Mouse (Mus musculus) thymus, postnatal 14 days (tissue): ENCODE results near the gene Ppp1ca.

Experiments
- DNase-seq: peaks from one replicate; pipeline ENCODE4 v3.0.0; 2021

The Ppp1ca gene

DNA sequence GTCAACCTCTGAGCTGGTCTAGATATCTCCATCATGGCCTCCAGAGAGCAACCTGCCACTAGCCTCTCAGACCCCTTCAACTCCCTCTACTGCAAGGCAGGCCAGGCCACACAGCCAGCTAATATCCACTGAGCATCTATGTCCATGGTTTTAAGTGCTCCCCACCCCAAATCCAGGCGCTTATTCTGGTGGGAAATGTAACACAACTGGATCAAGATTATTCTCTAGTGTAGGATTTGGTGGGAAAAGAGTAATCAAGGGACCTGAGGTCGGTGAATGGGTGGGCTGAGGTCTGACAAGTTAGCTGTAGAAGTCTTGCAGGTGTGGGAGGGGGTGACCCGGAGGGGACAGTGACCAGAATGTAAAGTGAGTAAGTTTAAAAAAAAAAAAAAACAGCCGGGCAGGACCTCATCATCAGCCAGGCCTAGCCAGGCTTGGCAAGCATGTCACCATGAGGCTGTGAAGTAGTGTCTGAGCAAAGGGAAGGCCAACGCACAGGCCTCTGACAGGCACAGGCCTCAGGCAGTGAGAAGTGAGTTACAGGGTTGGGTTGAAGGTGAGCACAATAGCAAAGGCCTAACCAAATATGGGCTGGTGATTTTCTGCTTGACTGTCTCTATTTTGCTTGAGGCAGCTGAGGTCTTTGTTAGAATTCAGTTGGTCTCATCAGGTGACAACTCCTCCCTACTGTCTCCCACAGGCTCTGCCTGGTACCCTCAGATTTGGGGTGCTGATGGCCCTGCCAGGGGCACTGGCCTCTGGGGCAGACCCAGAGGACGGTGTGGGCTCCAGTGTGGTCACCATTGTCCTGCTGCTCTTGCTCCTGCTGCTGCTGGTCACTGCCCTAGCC lies 36.4 kb upstream of the Ppp1ca start:
- DNase-seq: peak; percentile 56

GRCm38 (mm10) chr19:4156073-4156579 lies 35.7 kb upstream of the Ppp1ca start:
- DNase-seq: no peak

DNA sequence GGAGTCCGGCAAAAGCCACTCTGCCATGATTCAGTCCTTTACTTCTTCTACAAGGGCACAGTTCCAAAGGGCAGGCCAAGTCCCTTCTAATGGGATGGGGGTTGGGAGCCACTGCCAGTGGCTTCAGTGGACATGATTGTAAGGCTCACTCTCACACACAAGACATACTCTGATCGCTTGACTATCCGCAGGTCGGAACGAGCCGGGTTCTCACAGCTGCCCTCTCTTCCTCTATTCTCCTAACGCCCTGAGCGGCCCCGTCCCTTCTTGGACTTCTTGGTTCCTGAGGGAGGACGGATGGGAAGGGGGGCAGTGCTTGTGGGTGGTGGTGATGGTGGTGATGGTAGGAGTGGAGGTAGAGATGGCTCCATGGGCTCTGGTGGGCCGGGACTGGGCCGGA lies 35.1 kb upstream of the Ppp1ca start:
- DNase-seq: no peak

- DNase-seq: no peak
Observed at GRCm38 (mm10) chr19:4159049-4159448, 32.8 kb upstream of the Ppp1ca start.

DNA sequence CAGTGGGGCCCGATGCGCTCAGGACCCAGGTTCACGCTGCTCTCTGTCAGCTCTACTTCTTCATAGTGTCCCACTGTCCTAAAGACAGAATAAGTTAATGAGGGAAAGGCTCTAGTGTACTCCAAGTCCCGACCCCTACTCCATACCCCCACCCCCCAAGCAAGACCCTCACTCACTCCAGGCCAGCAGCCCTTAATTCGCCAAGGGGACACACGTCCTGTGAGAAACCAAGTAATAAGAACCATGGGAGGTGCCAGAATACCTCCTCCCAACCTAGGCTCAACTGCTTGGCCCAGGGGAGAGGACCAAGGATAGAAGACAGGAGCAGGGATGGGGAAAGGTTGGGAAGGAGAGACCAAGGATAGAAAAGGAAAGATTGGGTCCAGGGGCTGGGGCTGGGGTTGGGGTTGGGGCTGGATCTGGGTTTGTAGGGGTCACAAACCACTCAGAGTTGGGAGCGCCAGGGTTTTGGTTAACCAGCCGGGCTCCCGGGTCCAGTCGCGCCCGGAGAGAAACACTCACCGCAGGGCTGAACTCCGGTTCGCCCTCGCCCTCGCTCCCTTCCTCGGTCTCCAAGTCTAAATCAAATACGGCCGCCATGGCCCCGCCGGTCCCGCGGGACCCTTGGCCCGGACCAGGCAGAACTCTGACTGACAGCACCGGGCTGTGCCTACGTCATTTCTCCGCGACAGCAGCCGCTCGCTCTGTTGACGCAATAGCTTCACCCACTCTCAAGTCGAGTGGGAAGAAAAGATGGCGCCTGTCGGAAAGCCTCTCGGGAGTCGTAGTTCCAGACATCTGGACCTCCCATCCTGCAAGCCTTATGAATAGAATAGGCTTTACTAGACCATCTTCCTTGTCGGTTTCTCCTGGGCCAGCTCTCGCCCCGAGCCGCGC lies 29.0 kb upstream of the Ppp1ca start, which contains the start of gene Rps6kb2:
TSS of gene Rps6kb2 (minus strand) at position 709 of the 897 bp plus-strand sequence.
- peak; percentile 94 for DNase-seq

DNA sequence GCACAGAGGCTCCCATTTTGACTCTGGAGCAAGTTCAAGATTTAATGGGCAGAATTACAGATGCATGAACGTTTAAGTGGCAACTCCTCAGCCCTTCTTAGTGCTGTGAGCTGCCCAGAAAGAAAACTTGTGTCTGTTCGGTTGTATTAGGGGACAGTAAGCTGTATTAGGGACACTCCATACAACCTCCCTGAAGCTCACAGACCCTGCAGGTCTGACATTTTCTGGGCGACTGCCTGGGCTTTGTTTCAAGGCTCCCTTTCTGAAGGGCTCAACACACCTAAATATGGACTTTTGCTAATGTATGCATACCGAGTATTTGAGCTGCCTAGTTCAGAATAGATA lies 28.4 kb upstream of the Ppp1ca start:
- no peak for DNase-seq

DNA sequence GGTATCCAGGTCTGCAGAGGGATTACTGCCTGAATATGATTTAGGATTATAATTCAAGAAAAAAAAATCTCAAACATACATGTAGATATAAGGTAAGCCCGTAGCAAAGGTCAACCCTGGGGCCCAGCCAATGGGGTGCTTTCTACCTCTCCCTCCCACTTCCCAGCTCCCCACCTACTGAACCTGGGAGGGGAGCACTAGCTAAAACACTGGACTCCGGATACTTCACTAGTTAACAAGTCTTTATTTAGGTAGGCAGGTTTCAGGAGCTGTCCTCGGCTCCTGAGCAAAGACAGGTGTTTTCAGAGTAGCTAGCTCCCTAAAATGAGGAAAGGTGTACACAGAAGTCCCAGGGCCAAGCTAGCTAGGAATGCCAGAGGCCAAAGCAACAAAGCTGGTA lies 27.8 kb upstream of the Ppp1ca start:
- DNase-seq: no peak

DNA sequence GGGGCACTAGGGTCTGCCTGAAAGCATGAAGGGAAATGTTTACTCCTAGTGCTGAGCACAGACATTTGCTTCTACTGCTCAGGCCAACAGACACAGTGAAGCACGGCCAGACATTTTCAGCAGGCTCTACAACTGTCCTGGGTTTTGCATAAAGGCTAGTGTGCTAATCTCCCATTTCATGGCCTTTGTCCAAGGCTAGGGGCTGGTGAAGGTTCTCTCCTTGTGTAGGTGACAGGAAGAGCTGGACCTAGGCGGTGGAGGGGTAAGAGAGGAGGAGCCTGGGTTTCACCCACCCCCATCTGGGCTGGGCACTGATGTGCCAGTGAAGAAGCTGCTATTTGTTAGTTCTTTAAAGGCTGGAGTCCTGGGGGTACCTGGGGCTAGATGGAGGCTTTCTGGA lies 27.1 kb upstream of the Ppp1ca start:
- DNase-seq: no peak

- DNase-seq: no peak
Observed at GRCm38 (mm10) chr19:4166678-4167476, 25.0 kb upstream of the Ppp1ca start.

DNA sequence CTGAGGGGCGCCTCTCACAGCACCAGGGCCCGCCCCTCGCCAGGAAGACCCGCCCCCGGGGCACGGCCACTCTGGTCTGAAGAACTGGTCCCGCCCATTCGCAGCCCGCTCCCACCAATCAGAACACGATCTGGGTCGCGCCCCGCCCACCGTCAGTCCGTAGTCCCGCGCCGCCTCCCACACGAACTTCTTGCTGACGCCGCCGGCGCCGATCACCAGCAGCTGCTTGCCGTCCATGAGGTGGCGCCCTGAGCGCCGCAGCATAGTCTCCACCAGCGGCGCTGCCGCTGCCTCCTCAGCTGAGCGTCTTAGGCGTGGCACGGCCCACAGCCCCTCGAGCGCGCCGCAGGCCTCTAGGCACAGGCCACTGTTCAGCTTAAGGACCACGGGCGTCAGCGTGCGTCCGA lies 22.5 kb upstream of the Ppp1ca start:
- peak; percentile 100 for DNase-seq

- no peak for DNase-seq
Observed at GRCm38 (mm10) chr19:4169810-4170209, 22.1 kb upstream of the Ppp1ca start.

DNA sequence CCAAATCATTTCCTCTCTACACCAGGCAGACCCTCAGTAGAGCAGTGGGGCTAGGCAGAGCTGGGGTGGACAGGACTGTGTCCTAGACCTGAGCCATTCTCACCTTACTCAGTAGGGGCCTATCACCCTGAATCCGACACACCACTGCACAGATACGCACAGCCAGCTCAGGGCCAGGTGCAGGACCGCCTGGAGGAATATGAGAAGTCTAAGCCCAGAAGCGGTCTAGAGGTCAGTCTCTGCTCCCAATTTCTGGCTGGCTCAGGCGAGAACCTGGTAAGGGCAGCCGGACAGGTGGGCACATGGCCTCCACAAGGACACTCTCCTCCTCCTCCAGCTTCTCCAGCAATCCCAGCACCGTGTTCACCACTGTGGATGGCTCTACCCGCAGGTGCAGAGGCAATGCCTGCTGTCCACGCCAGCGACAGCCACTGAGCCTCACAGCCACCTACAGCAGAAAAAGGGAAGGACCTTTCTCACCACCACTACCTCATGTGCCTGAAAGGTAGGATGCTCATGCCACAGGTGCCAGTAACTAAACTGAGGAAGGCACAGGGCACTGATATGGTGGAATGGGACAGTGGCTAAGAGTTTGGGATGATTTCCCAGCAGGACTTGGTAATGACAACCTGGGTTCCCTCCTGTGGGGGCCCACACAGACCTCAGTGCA lies 21.0 kb upstream of the Ppp1ca start:
- peak; percentile 11 for DNase-seq

- peak; percentile 29 for DNase-seq
Observed at GRCm38 (mm10) chr19:4171393-4172290, 20.2 kb upstream of the Ppp1ca start.

GRCm38 (mm10) chr19:4172925-4173324 lies 18.9 kb upstream of the Ppp1ca start:
- no peak for DNase-seq

- DNase-seq: no peak
Observed at GRCm38 (mm10) chr19:4175368-4175947, 16.4 kb upstream of the Ppp1ca start, which contains the start of gene Carns1. Gene Carns1, minus strand, starts transcription at chr19:4175479.

GRCm38 (mm10) chr19:4180411-4180810 lies 11.5 kb upstream of the Ppp1ca start:
- DNase-seq: no peak

DNA sequence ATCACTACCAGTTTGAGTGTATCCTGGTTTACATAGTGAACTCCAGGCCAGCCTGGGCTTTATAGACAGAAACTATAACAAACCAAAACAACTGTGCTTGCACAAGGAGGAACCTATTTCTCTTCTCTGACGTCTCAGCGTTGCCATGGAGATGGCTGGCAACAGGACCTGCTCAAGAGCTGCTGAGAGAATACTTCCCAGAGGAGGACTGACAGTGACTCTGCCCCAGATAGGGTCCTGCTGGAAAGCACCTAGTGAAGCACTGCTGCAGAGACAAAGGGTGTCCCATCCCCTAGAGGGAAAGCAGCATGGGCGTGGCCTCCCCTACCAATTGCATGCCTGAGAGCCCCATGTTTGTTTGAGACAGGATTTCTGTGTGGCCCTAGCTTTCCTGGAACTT lies 10.0 kb upstream of the Ppp1ca start:
- DNase-seq: peak; percentile 56

DNA sequence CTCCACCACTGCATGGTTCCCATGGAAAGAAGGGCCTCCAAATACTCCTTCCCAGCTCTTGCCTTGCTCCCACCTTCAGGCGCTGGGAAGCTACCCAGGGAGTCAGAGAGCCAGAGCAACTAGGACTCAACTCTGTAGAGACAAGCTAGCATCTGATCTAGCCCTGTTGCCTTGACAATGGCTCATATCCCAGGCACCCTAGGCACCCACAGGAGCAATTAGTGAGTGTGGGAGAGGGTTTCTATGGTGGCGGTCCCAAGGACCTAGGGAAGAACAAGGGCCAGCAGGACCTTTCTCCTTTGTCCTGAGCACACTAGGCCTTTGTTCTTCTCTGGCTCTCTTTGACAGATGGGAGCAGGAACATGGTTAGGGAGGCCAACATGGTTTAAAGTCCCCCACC lies 8.2 kb upstream of the Ppp1ca start:
- no peak for DNase-seq

- peak; percentile 90 for DNase-seq
Observed at GRCm38 (mm10) chr19:4184976-4185975, 6.6 kb upstream of the Ppp1ca start.
